8 mouse cellular contexts compared by ENCODE assay signal in the genomic region with DNA sequence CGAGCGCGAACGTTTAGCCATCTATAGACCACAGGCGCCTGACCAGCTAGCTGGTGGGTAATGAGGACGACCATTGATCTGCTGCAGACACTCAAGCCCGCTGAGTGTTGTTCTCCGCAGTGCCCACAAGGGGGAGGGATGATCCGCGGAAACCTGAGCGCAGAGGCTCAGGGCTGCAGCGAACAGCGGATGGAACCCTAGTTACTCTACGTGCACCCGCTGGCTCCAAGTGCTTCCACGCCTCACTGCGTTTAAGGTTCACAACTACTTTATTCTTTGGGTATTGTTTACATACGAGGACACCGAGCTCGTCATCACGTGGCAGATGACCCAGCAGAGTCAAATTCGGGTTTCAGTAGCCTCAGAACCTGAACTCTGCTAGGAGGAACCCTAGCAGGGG. TPM values are rescaled to one million over a fixed set of nuclear protein-coding genes. Genes with fewer than 3 reads are reported as not detected.
DNase-seq lines count a peak whose midpoint lies in the region; ATAC-seq lines count a peak whose summit lies in the region.

No protein-coding gene starts in this region.

- DNase-seq in adrenal gland, adult (ENCODE audit: inconsistent age in 2 of 2, low spot score in 1 of 2), result peak; percentile 79 to 92
- DNase-seq in adrenal gland, adult 8-10 months, result no peak
- DNase-seq in gastrocnemius, postnatal 4 days (ENCODE audit: low spot score in 2 of 2), result peak; percentile 40 to 66
- DNase-seq in spleen, postnatal 10 days (ENCODE audit: low spot score in 2 of 2), result peak; percentile 45 to 78

- H3K9me3 ChIP-seq in intestine, embryonic 15.5 days, result no peaks in the 10 kb centered on the region
- H3K9me3 ChIP-seq in limb, embryonic 12.5 days, result no peaks in the 10 kb centered on the region; the same call in 1 of the 2 replicates
- H3K9me3 ChIP-seq in midbrain, embryonic 13.5 days, result no peaks in the 10 kb centered on the region

- H3K4me1 ChIP-seq in intestine, embryonic 15.5 days (replicated peaks), result peaks cover 52% of the 10 kb centered on the region
- peaks cover 57% of the 10 kb centered on the region for H3K4me1 ChIP-seq in limb, embryonic 12.5 days (replicated peaks)
- peaks cover 50% of the 10 kb centered on the region for H3K4me1 ChIP-seq in midbrain, embryonic 13.5 days (replicated peaks)

- H3K4me3 ChIP-seq in intestine, embryonic 15.5 days (replicated peaks), result peak overlapping the region; percentile 8; the same call in 1 of the 2 replicates
- H3K4me3 ChIP-seq in limb, embryonic 12.5 days (replicated peaks), result peak overlapping the region; percentile 21
- H3K4me3 ChIP-seq in midbrain, embryonic 13.5 days (replicated peaks), result no peak overlapping the region

- H3K27ac ChIP-seq in intestine, embryonic 15.5 days, result 0 out of 2 replicates have a peak overlapping the region, but pooled peaks have one; percentile 44
- H3K27ac ChIP-seq in limb, embryonic 12.5 days, result no peak overlapping the region
- H3K27ac ChIP-seq in midbrain, embryonic 13.5 days, result no peak overlapping the region

- ATAC-seq in common myeloid progenitor, adult 5-6 weeks (replicated peaks; ENCODE audit: low read depth, poor library complexity, severe bottlenecking), result peak; percentile 70
- no peak for ATAC-seq in intestine, embryonic 15.5 days
- ATAC-seq in limb, embryonic 12.5 days (ENCODE audit: insufficient number of reproducible peaks, insufficient read depth, low FRiP score, low TSS enrichment, low read depth), result no peak
- 0 out of 2 replicates have a peak, but pooled peaks have one; percentile 28 for ATAC-seq in midbrain, embryonic 13.5 days

- H3K9ac ChIP-seq in intestine, embryonic 15.5 days, result no peak overlapping the region
- no peak overlapping the region for H3K9ac ChIP-seq in limb, embryonic 12.5 days (replicated peaks)
- 0 out of 2 replicates have a peak overlapping the region, but pooled peaks have one; percentile 5 for H3K9ac ChIP-seq in midbrain, embryonic 13.5 days (replicated peaks)

- H3K36me3 ChIP-seq in intestine, embryonic 15.5 days, result no peaks in the 10 kb centered on the region
- H3K36me3 ChIP-seq in limb, embryonic 12.5 days, result no peaks in the 10 kb centered on the region
- no peaks in the 10 kb centered on the region for H3K36me3 ChIP-seq in midbrain, embryonic 13.5 days

- H3K27me3 ChIP-seq in intestine, embryonic 15.5 days (replicated peaks), result peaks cover 30% of the 10 kb centered on the region
- H3K27me3 ChIP-seq in limb, embryonic 12.5 days, result peaks cover 97% of the 10 kb centered on the region
- peaks cover 83% of the 10 kb centered on the region for H3K27me3 ChIP-seq in midbrain, embryonic 13.5 days

- H3K4me2 ChIP-seq in intestine, embryonic 15.5 days (replicated peaks), result peak overlapping the region; percentile 90
- peak overlapping the region; percentile 36 for H3K4me2 ChIP-seq in limb, embryonic 12.5 days
- H3K4me2 ChIP-seq in midbrain, embryonic 13.5 days (replicated peaks), result peak overlapping the region; percentile 24

- 2% methylated on average over 22 of the region's 22 CpGs for WGBS in intestine, embryonic 15.5 days
- WGBS in limb, embryonic 12.5 days, result under 1% methylated on average over 22 of the region's 22 CpGs
- under 1% methylated on average over 22 of the region's 22 CpGs for WGBS in midbrain, embryonic 13.5 days

RNA-seq across cellular contexts. Expression of gene Arhgap27, which starts 4.4 kb away (rescaled TPM):
- 10 to 100 TPM; 11.9 to 22.2 (median 15.9) TPM for total RNA-seq in adrenal gland, adult 8-10 months (2022)
- 8.2 and 13.7 TPM in 2 replicates for total RNA-seq in common myeloid progenitor, adult 5-6 weeks (2017)
- total RNA-seq in gastrocnemius, postnatal 4 days (2021), result 10 to 100 TPM; 11.7 to 12.2 TPM
- polyA plus RNA-seq in intestine, embryonic 15.5 days (2015; fragmentation: Nextera tagmentation; extraction: Ambion mirVana), result 33.0 and 36.2 TPM in 2 replicates
- polyA plus RNA-seq in limb, embryonic 12.5 days (2016; fragmentation: Nextera tagmentation; extraction: Ambion mirVana), result 4.8 and 7.1 TPM in 2 replicates
- polyA plus RNA-seq in midbrain, embryonic 13.5 days (2015; fragmentation: Nextera tagmentation; extraction: Ambion mirVana), result 1.7 and 2.6 TPM in 2 replicates

RNA-seq across cellular contexts. Expression of gene Plekhm1, which starts 53.4 kb away (rescaled TPM):
- 10 to 100 TPM; 21.9 to 27.6 (median 26.0) TPM for total RNA-seq in adrenal gland, adult 8-10 months (2022)
- 3.6 and 6.3 TPM in 2 replicates for total RNA-seq in common myeloid progenitor, adult 5-6 weeks (2017)
- 10 to 100 TPM; 12.0 to 12.8 TPM for total RNA-seq in gastrocnemius, postnatal 4 days (2021)
- 5.6 and 6.2 TPM in 2 replicates for polyA plus RNA-seq in intestine, embryonic 15.5 days (2015; fragmentation: Nextera tagmentation; extraction: Ambion mirVana)
- 7.8 and 9.1 TPM in 2 replicates for polyA plus RNA-seq in limb, embryonic 12.5 days (2016; fragmentation: Nextera tagmentation; extraction: Ambion mirVana)
- 9.1 and 9.4 TPM in 2 replicates for polyA plus RNA-seq in midbrain, embryonic 13.5 days (2015; fragmentation: Nextera tagmentation; extraction: Ambion mirVana)

Comparison
In these comparisons a context has a peak if more than half of its experiments do, and no peak if none do; other contexts are left out.
1. ATAC-seq: peak in common myeloid progenitor, adult 5-6 weeks (single experiment) and midbrain, embryonic 13.5 days (single experiment); none in intestine, embryonic 15.5 days (single experiment) and limb, embryonic 12.5 days (single experiment).
2. H3K4me2 ChIP-seq: peak in every context shown above with its lines; median percentile 90 in intestine, embryonic 15.5 days; 36 in limb, embryonic 12.5 days; 24 in midbrain, embryonic 13.5 days.